Mouse (Mus musculus) hindbrain, embryonic 14.5 days (tissue): ENCODE data around the gene Fbxl2. TPM values are rescaled to one million over a fixed set of nuclear protein-coding genes. Genes with fewer than 3 reads are reported as not detected.

Source experiments
- ATAC-seq: fragments of 200-750 bp; cut with Nextera tagmentation; 2 replicates; pipeline ENCODE4 v1.8.0; 2017; ENCODE audit warnings: moderate number of reproducible peaks, mild to moderate bottlenecking, moderate TSS enrichment, moderate library complexity; ENCODE audit not compliant: low FRiP score
- DNase-seq: peaks from one replicate; pipeline ENCODE4 v3.0.0-alpha.2; 2015; ENCODE audit warnings: low spot score
- H3K27ac ChIP-seq: fragments of 300-500 bp; sonication (generic); 2 replicates; pipeline ENCODE4 v1.5.1; 2014; ENCODE audit warnings: mild to moderate bottlenecking, moderate library complexity
- H3K27me3 ChIP-seq: fragments of 300-500 bp; sonication (generic); 2 replicates; pipeline ENCODE4 v1.6.1; 2014; ENCODE audit warnings: mild to moderate bottlenecking, low read length, mixed read lengths; ENCODE audit not compliant: control insufficient read depth, insufficient read depth
- H3K36me3 ChIP-seq: fragments of 300-500 bp; sonication (generic); replicated peaks from 2 replicates; pipeline ENCODE4 v1.6.1; 2014; ENCODE audit not compliant: control insufficient read depth, insufficient read depth
- H3K4me1 ChIP-seq: fragments of 300-500 bp; sonication (generic); replicated peaks from 2 replicates; pipeline ENCODE4 v1.6.1; 2014; ENCODE audit warnings: antibody characterized with exemption, low read length, mixed read lengths; ENCODE audit not compliant: control insufficient read depth, insufficient read depth
- H3K4me2 ChIP-seq: fragments of 300-500 bp; sonication (generic); replicated peaks from 2 replicates; pipeline ENCODE4 v1.6.1; 2014; ENCODE audit warnings: mild to moderate bottlenecking, moderate library complexity
- H3K4me3 ChIP-seq: fragments of 300-500 bp; sonication (generic); replicated peaks from 2 replicates; pipeline ENCODE4 v1.5.1; 2014; ENCODE audit warnings: mild to moderate bottlenecking, low read length
- H3K9ac ChIP-seq: fragments of 300-500 bp; sonication (generic); 2 replicates; pipeline ENCODE4 v1.6.1; 2014
- H3K9me3 ChIP-seq: fragments of 300-500 bp; sonication (generic); 2 replicates; pipeline ENCODE4 v1.6.1; 2016; ENCODE audit warnings: low read length; ENCODE audit not compliant: control insufficient read depth
- WGBS: fragments of 180-500 bp; shearing (Covaris S2); extraction: QIAGEN DNeasy Blood & Tissue Kit; methylation state at CpG from one replicate; pipeline ENCODE4 v1.1.7; 2014; 5-methylcytosine and 5-hydroxymethylcytosine counted together
- polyA plus RNA-seq: library from polyadenylated mRNA; unstranded; fragments of >200 nt; fragmentation: Nextera tagmentation; extraction: Ambion mirVana; gene quantifications from 2 replicates; pipeline ENCODE4 v1.2.1, GENCODE M21; 2014

Gene Fbxl2
- polyA plus RNA-seq, 1 experiment from 2014 or later, result 25.2 TPM

- under 1% methylated on average over 56 of the region's 60 CpGs for WGBS
- H3K27ac ChIP-seq, result no peak within 1 kb of the TSS
- peak within 1 kb of the TSS; percentile 70 for H3K4me2 ChIP-seq
- H3K9ac ChIP-seq, result peak within 1 kb of the TSS; percentile 59
- no peaks in the 10 kb centered on the region for H3K36me3 ChIP-seq
- peak; percentile 48 for ATAC-seq
- peak; percentile 26 for DNase-seq
- H3K9me3 ChIP-seq, result no peaks in the 10 kb centered on the region
- H3K4me3 ChIP-seq, result peak within 1 kb of the TSS; percentile 46
- peaks cover 5% of the 10 kb centered on the region; the same call in 1 of the 2 replicates for H3K4me1 ChIP-seq
- peaks cover 42% of the 10 kb centered on the region for H3K27me3 ChIP-seq
Observed at GRCm38 (mm10) chr9:114057090-114057796, 11.3 kb upstream of the Fbxl2 start, which contains the start of gene Susd5. TSS of gene Susd5 (plus strand) at chr9:114057140.

- 86% methylated on average over 6 of the region's 6 CpGs for WGBS
- H3K4me1 ChIP-seq, result peaks cover 5% of the 10 kb centered on the region; the same call in 1 of the 2 replicates
- no peak overlapping the region for H3K4me2 ChIP-seq
- DNase-seq, result no peak
- peaks cover 28% of the 10 kb centered on the region for H3K27me3 ChIP-seq
- H3K27ac ChIP-seq, result no peak overlapping the region
- no peaks in the 10 kb centered on the region for H3K9me3 ChIP-seq
- no peak overlapping the region for H3K9ac ChIP-seq
- ATAC-seq, result no peak
- H3K4me3 ChIP-seq, result no peak overlapping the region
- no peaks in the 10 kb centered on the region for H3K36me3 ChIP-seq
Observed at GRCm38 (mm10) chr9:114052866-114053265, 6.9 kb upstream of the Fbxl2 start.

GRCm38 (mm10) chr9:114052031-114052430 is 6.0 kb upstream of the Fbxl2 start:
- no peaks in the 10 kb centered on the region for H3K36me3 ChIP-seq

DNA sequence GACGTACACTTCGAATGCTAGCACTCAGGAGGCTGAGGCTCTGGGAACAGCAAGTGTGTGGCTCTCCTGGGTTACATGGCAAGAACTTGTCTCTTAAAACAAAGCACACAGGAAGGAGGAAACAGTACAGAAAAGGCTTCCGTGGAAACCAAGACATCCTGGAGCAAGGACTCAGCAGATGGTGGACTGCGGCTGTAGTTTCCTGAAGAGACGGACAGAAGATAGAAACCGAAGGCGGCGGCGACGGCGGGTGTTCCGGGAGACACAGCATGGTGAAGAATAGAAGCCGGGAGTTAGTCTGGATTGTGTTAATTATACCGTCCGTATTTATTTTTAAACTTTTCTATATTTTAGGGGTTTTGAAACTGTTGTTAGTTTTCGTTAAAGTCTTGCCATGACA is 4.8 kb upstream of the Fbxl2 start:
- ATAC-seq (no peak), DNase-seq (no peak)
- Histone ChIP-seq H3K4me1 (no peaks in the 10 kb centered on the region), H3K9ac (no peak overlapping the region), H3K4me3 (no peak overlapping the region), H3K4me2 (no peak overlapping the region), H3K27me3 (peaks cover 7% of the 10 kb centered on the region; the same call in 1 of the 2 replicates), H3K9me3 (no peaks in the 10 kb centered on the region), H3K27ac (no peak overlapping the region), H3K36me3 (no peaks in the 10 kb centered on the region)
- 92% methylated on average over 16 of the region's 16 CpGs for WGBS

More at GRCm38 (mm10) chr9:114052031-114052430, 6.0 kb upstream of the Fbxl2 start:
- no peak overlapping the region for H3K4me3 ChIP-seq
- no peak overlapping the region for H3K27ac ChIP-seq
- H3K27me3 ChIP-seq, result peaks cover 19% of the 10 kb centered on the region
- no peak overlapping the region for H3K4me2 ChIP-seq
- DNase-seq (no peak), ATAC-seq (no peak)
- 78% methylated on average over 4 of the region's 4 CpGs for WGBS
- no peak overlapping the region for H3K9ac ChIP-seq
- peaks cover 2% of the 10 kb centered on the region; the same call in 1 of the 2 replicates for H3K4me1 ChIP-seq
- H3K9me3 ChIP-seq, result no peaks in the 10 kb centered on the region

DNA sequence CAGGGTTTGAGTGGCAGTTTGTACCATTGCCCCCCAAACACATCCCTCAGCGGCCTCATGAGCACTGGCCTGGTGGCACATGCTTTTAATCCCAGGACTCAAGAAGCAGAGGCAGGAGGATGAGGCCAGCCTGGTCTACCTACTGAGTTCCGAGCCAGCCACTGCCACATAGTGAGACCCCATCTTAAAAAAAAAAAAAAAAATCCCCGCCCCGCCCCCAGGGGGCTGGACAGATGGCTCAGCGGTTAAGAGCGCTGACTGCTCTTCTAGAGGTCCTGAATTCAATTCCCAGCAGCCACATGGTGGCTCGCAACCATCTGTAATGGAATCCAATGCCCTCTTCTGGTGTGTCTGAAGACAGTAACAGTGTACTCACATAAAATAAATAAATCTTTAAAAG is 4.1 kb upstream of the Fbxl2 start:
- H3K27me3 ChIP-seq, result 0 out of 2 replicates have a peak, but pooled peaks cover under 1% of the 10 kb centered on the region
- WGBS, result 81% methylated on average over 7 of the region's 7 CpGs
- no peak overlapping the region for H3K9ac ChIP-seq
- ATAC-seq (no peak), DNase-seq (no peak)
- no peak overlapping the region for H3K4me3 ChIP-seq
- no peak overlapping the region for H3K4me2 ChIP-seq
- H3K9me3 ChIP-seq, result no peaks in the 10 kb centered on the region
- H3K27ac ChIP-seq, result no peak overlapping the region
- H3K4me1 ChIP-seq, result no peaks in the 10 kb centered on the region
- no peaks in the 10 kb centered on the region for H3K36me3 ChIP-seq

DNA sequence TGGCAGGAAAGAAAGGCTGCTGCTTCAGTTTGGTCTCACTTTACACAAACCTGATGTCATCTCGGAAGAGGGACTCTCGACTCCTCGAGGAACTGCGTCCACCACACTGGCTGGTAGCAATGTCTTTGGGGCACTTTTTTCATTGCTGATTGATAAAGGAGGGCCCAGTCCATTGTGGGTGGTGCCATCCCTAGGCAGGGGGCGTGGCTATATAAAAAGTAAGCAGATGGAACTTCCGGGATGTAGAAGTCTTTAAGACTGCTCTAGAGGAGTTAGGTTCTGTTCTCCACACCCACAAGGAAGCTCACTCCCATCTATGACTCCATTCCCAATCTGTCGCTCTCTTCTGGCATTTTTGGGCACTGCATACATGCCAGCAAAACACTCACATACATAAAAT is 685 bp upstream of the Fbxl2 start:
- H3K27ac ChIP-seq, result no peak overlapping the region
- WGBS, result 96% methylated on average over 7 of the region's 7 CpGs

GRCm38 (mm10) chr9:114044446-114044845 is 1.5 kb downstream of the Fbxl2 start:
- Histone ChIP-seq H3K4me3 (no peak overlapping the region), H3K4me2 (no peak overlapping the region), H3K27me3 (no peaks in the 10 kb centered on the region), H3K9me3 (no peaks in the 10 kb centered on the region), H3K4me1 (no peaks in the 10 kb centered on the region), H3K27ac (no peak overlapping the region), H3K36me3 (no peaks in the 10 kb centered on the region), H3K9ac (no peak overlapping the region)
- DNase-seq (no peak), ATAC-seq (no peak)
- WGBS, result 57% methylated on average over 3 of the region's 3 CpGs

More for the DNA sequence above, 685 bp upstream of the Fbxl2 start:
- H3K27me3 ChIP-seq, result no peaks in the 10 kb centered on the region
- no peaks in the 10 kb centered on the region for H3K9me3 ChIP-seq
- H3K36me3 ChIP-seq, result no peaks in the 10 kb centered on the region
- H3K9ac ChIP-seq, result no peak overlapping the region
- no peak overlapping the region for H3K4me3 ChIP-seq
- DNase-seq (no peak), ATAC-seq (no peak)
- H3K4me2 ChIP-seq, result no peak overlapping the region
- H3K4me1 ChIP-seq, result no peaks in the 10 kb centered on the region

DNA sequence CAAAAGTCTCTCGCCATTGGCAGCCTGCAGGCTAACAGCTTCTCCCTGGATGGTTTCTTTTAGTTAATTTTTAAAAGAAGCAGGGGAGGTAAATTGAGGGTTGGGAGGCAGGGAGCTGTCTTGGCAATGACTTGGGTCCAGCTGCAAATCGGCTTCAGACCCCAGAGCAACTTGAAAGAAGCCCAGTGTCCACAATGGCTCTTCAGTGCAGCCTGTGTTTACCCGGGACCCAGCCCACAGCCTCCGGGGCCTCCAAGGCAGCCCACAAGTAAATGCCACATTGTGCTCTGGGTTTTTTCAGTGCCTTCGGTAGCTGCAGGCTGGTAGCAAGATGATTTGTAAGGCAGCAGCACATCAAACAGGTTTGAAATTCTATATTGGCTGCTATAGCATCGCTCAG is 3.5 kb downstream of the Fbxl2 start:
- no peaks in the 10 kb centered on the region for H3K36me3 ChIP-seq
- WGBS, result 44% methylated on average over 6 of the region's 6 CpGs
- no peak overlapping the region for H3K4me2 ChIP-seq
- H3K27me3 ChIP-seq, result no peaks in the 10 kb centered on the region
- no peak overlapping the region; the same call in 1 of the 2 replicates for H3K27ac ChIP-seq
- 0 out of 2 replicates have a peak, but pooled peaks have one; percentile 53 for ATAC-seq
- no peak overlapping the region for H3K4me3 ChIP-seq
- DNase-seq, result no peak
- H3K9ac ChIP-seq, result no peak overlapping the region
- H3K4me1 ChIP-seq, result no peaks in the 10 kb centered on the region
- H3K9me3 ChIP-seq, result no peaks in the 10 kb centered on the region

- Histone ChIP-seq H3K4me2 (no peak overlapping the region), H3K9me3 (no peaks in the 10 kb centered on the region), H3K27ac (no peak overlapping the region), H3K9ac (no peak overlapping the region), H3K27me3 (no peaks in the 10 kb centered on the region), H3K36me3 (no peaks in the 10 kb centered on the region), H3K4me1 (no peaks in the 10 kb centered on the region), H3K4me3 (no peak overlapping the region)
- ATAC-seq, result no peak
- 77% methylated on average over 4 of the region's 4 CpGs for WGBS
- DNase-seq, result no peak
Observed at GRCm38 (mm10) chr9:114040945-114041344, 5.0 kb downstream of the Fbxl2 start.
